Mouse (Mus musculus) lung, adult 2 months (tissue): ENCODE data around the gene Nos1ap.
A peak's percentile ranks its signal among the peaks of the same experiment; 100 is the strongest.

Source experiments
- CTCF ChIP-seq: fragments of 200-500 bp; IDR thresholded peaks from 2 replicates; pipeline ENCODE4 v1.5.1; 2011; ENCODE audit warnings: mild to moderate bottlenecking, low read length, control low read depth; ENCODE audit not compliant: insufficient read depth
- POLR2A ChIP-seq: fragments of 200-500 bp; IDR thresholded peaks from 2 replicates; pipeline ENCODE4 v1.6.1; 2011; ENCODE audit warnings: low read depth, mild to moderate bottlenecking, control low read depth, low read length, borderline replicate concordance; ENCODE audit errors: extremely low read depth

DNA sequence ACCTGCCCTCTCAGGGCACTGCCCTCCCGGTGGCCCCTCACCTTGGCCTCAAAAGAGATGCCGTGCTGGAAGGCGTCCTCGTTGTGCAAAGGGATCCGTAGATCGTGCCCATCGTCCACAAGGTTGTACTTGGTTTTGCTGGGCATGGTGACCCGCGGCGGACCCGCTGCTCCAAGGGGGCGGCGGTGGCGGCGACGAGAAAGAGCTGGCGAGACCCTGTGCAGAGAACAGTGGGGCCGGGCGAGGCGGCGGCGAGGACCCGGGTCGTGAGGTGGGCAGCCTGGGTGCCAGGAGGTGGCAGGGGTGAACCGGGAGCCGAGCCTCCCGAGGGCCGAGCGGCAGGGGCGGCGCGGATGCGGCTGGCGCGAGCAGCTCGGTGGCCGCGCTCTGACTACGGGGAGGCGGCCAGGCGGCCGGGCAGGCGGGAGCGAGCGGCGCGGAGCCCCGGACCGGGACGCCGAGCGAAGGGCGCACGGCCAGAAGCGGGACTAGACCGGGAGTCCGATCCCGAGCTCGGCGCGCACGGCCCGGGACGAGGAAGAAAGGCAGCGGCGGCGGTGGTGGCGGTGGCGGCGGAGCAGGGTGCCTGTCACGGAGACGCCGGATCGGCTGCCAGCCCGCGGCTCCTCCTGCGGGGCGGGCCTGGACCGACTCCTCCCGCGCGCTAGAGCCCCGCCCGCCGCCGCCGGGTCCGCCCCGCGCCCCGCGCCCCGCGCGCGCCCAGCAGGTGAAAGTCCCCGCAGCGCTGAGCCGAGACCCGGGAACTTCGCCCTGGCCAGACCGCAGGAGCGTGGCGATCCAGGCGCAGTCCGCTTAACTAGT, at the start of gene Nos1ap:
- TF ChIP-seq CTCF, result no peak
- peak; percentile 35; the same call in 1 of the 2 replicates for TF ChIP-seq POLR2A
